Mouse (Mus musculus) embryo, embryonic 10.5 days (tissue): Measurements from ENCODE around the gene Sap30l.
"Not testable (repeated sequence)": the region's sequence is repeated elsewhere in the genome, so short reads cannot be mapped to it uniquely, and the experiment has no call there.

Source experiments
- DNase-seq: peaks from one replicate; pipeline ENCODE4 v3.0.0-alpha.2; 2015; ENCODE audit warnings: low spot score

Sap30l gene

DNA sequence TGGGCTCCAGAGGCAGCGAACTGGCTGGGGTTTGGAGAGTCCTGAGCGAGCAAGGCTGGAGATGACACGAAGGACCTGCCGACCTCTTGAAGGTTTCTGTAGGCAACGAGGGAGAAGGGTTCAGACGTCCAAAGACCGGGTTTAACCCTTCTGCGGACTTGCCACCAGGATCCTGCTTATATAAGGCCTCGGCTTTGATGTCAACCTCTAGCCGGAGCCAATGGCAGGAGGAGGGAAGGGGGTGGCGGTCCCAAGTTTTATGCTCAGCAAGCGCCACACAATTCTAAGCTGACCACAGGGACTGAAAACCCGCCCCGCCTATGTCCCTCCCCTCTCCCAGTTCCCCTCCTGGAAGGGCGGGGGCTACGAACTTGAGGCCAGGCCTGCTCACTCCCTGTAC, 30.4 kb downstream of the Sap30l start:
- peak; percentile 61 for DNase-seq

DNA sequence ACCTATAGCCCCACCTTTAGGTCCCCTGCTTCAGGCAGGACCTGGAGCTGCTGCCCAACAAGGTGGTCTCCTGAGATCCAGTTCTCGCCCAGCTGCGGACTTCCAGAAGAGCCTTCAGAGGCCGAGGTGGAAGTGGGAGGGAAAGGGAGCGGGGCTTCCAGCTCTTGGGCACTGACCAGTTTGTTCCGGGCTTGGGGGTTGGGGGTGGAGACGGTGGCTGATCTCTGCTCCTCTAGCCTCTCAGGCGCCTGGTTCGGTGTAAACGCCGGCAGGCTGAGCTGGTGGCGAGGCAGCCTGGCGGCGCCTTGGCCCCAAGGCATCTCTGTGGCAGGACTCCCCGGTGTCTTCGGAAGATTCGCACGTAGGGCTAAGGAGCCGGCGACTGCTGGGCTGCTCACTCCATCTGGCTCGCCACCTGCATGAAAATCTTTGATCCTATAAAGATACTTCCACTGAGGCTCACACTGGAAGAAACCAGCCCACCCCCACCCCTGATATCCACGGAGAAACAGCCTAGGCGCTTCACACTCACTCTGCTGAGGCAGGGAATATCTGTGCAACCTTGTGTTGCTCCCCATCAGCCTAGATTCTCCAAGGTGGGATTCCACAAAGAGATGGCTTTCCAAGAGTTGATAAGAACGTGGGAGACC, 31.2 kb downstream of the Sap30l start, which contains the start of gene Hand1:
TSS of gene Hand1 (minus strand) at position 267 of the 650 bp plus-strand sequence.
- no peak for DNase-seq

DNA sequence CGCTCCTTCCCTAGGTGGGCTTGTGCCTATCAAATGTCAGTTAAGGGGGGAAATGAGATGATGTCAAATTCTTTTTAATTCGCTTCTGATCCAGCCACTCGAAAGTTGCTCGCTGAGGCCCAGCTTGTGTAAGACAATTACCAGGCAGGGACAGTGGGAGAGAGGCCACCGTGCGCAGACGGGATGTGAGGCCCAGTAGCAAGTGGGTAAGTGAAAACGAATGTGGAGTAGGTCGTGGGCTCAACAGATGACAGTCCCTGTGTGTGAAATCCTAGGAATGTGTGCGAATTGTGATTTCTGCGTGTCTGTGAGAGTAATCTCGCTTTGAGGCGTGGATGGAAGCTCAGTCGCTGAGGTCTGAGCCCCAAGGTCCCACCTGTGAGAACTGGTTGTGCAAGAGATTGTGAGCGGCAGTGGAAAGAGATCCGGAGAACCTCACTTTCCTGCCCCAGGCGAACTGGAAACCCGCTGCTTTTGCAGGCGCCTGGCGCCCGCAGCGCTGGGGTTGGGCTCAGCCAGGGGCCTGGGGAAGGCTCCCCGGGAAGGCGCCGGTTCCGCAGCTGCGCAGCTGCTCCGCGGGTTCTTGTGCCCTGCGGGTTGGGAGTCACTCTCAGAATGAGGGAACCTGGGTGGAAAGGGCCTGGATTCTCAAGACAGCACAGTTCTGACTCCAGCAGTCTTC, 32.0 kb downstream of the Sap30l start:
- DNase-seq, result no peak

DNA sequence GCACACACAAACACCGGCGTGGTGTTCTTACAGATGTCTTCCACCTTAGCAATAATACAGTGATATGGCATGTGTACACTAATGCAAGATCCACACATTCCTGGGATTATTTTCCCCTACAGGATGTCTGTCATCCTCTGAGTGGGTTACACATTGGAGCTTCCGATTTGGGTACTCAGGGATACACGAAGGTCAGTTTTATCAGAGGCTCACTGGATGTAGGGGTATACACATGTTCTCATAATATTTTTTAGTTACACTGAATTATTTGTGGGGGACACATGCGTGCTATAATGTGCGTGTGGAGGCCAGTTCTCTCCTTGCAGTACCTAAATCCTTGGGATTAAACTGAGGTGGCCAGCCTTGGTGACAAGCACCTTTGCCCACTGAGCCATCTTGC, 32.6 kb downstream of the Sap30l start:
- DNase-seq, result no peak

DNA sequence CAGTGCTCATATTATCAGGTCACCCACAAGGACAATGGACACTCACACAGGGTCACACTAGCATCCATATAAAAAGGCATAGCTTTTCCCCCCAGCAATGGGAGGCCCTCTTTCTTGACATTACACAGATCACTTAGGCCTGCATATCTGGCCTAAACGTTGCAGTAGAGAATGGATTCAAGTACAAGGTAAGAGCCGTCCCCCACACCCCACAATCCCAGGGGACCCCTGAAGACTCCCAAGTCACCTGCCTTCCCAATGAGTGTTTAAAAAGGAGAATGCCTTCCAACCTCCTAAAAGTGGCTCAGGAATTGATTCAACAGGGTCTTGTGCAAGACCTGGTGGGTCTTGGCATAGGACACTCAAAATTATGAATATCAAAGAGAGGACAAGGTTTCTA, 33.9 kb downstream of the Sap30l start:
- no peak for DNase-seq

DNA sequence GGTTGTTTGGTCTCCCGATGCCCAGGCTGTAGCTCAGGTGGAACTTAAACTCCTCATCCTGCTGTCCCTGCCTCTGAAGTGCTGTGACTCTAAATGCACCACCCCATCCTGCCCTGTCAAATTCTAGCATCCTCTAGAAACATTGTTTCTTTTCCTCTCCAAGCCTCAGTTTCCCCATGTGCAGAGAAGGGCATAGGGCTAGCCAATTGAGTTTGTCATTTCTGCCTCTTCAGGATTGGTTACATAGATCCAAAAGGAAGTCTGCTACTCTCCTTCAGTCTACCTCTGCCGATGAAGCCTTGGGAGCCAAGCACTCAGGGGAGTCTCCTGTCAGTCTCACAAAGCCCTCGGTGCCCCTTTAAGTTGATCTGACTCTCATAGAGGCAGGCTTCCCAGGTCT, 34.5 kb downstream of the Sap30l start:
- DNase-seq, result no peak

DNA sequence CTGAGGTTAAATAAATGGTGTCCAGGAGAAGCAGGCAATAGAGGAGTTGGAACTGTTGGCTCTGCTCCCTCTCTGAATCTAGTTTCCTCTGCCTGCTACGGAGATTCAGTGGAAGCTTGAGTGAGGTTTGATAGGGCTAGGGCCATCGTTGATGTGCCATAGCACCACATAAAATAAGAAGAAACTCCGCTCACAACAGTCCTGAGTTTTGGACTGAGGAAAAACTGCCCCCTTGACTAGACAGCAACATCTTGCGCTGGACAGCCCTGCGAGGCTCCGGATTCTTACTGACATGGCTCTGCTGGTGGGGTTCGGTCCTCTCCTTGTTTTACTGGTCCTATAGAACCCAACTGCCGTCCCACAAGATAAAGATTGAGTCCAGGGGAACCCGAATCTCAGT, 35.0 kb downstream of the Sap30l start:
- DNase-seq, result no peak

DNA sequence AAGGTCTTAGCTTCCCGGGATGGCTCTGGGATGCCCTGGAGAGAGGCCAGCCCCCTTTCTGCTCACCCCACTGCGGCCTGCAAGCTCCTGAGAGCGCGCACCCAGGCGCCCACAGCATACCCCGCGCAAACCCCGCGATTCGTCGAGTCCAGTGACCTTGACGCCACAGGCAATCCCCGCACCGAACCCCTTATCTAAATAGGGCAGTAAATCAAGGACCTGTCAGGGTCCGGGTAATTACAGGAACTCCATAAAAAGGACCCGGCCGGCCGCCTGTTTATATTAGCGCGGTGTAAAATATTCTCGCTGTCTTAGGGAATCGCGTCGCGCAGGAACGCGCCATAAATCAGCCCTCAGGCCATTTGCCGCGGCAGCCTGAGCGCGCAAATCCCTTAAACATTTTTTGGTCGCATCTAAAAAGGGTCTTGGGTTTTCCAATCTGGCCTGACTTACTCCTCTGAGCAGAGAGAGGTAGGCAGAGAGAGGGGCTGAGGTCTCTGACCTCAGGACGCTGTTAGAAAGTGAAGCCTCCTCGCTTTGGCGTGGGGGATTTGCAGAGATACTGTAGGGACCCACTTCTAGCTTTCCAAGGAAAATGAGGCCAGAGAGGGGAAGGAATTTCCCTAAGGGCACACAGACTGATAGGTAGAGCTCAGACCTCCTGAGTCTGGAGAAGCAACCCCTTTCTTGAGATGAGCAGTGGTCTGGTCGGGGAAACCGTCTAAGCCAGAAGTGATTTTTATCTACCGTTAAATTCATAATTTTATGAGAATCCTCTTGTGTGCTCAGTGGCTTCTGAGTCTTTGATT, 35.6 kb downstream of the Sap30l start:
- DNase-seq, result peak; percentile 66

DNA sequence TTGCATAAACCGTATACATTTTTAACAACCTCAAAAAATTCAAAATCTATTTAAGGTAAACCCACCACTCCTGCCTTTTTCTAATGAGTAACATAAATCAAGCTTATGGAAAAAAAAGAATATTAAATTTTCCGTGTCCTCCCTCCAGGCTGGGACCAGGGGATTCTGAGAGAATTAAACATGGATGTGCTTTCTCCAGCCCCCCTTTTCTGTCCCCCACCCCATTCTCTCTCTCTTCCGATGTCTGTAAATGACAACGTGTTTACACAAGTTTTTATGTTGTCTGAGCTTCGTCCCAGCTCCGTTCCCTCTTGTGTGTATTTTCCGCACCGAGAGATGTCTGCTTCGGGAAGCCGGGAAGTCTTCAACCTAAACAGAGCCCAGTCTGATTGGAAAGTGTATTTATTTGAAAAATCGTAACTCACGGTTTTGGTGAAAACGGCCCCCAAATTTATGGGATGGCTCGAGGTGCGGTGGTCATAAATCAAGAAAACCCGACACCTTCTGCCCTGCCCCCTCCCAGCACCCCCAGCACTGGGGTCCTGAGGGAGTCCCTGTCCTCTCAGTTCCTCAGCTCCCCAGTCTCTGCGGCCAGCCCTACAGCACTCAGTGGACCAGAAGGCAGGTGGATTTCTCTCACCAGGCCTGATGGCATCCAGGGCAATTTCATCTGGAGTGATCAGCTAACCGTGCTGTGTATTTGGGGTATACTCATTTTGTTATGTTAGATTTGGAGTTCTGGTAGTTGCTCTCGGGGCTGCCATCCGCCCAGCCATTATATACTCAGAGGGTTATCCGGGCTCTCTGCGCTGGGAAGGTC, 36.6 kb downstream of the Sap30l start:
- no peak for DNase-seq

DNA sequence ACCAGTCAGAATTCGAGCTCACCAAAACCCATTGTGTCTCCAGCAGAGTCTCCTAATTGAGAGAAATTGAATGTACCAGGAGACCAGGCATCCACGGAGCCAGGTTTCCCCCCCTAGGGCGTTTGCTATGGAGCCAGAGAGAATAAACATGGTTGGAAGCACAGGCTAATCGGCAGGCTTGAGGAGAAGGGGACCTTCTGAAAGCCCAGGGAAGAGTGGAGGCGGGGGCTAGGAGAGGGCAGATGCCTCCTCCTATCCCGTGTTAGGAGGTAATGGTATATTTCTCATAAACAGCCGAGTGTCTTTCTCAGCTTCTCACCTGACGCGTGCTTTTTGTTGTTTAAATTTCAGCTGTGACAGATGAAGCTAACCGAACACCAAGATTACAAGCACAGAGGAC, 39.5 kb downstream of the Sap30l start:
- DNase-seq, result no peak

DNA sequence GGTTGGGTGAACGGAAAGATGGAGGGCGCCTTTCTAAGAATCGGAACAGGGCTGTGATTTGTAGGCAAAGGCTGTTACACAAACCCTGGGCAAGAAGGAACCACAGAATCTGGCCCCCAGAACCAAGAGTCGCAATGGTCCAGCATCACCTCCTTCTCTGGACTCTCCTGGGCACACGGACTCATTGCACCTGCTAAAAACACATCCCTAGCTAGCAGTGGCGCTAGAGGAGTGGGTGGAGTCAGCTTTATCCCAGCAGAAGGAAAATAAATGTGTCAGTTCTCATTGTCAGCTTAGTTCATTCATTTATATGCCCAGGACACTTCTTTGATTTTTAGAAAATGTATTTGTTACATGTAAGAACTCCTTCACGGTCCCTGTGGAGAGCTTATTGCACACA, 40.0 kb downstream of the Sap30l start:
- DNase-seq, result no peak

DNA sequence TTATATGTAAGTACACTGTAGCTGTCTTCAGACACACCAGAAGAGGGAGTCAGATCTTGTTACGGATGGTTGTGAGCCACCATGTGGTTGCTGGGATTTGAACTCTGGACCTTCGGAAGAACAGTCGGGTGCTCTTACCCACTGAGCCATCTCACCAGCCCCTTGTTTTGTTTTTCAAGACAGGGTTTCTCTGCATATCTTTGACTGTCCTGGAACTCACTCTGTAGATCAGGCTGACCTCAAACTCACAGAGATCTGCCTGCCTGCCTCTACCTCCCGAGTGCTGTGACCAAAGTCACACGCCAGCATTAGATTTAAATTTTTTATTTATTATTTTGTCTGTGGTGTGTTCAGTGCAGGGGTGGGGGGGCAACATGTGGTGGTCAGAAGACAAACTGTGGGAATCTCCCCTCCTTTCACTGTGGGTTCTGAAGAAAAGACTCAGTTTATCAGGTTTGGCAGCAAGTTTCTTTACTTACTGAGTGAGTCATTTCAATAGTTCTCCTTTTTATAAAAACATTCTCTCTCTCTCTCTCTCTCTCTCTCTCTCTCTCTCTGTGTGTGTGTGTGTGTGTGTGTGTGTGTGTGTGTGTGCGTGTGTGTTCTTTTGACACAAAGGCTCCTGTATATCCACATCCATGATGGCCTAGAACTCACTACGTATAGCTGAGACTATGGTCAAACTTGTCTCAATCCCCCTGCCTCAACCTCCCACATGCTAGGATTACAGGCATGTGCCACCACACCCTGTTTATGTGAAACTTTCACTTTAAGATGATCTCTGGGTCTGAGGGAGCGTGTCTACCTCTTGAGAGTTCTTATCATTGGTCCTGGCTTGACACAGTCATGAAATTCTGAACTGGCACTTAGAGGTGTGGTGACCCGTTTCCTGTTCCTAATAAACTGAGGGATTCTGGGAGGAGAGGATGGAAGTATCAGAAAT, 45.3 kb downstream of the Sap30l start:
- not testable (repeated sequence) for DNase-seq

DNA sequence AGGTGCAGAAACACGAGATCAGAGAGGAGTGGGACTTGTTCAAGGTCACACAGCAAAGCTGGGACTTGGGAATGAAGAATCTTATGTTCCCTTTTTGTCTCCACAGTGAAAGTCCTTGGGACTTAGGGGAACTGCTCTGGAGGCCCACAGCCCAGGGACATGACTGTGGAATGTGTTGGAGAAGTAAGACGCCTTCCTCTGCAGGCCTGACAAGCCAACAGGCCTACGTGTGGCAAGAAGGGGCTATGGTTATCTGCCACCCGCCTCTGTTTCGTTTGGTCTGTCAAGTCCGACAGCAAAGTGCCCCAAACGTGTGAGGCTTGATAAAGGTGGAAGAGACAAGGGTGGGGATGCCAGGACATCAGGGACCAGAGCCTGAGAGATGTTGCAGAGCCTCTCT, 46.0 kb downstream of the Sap30l start:
- DNase-seq, result no peak

DNA sequence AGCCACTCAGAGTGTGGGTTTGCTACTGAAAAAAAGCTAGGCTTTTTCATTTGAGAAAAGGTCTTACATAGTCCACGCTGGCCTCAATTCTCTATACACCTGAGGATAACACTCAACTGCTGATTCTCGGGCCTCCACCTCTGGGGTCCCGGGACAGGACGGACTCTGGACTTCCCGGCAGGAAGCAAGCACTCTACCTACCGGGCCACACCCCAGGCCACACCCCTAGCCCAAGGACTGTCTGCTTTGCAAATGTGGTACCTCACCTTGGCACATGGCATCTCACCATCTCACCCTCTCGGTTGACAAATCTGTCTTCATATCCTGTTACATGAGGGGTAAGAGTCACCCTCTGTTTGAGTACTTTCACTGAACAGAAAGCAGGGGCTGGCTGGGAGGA, 48.9 kb downstream of the Sap30l start:
- no peak for DNase-seq

DNA sequence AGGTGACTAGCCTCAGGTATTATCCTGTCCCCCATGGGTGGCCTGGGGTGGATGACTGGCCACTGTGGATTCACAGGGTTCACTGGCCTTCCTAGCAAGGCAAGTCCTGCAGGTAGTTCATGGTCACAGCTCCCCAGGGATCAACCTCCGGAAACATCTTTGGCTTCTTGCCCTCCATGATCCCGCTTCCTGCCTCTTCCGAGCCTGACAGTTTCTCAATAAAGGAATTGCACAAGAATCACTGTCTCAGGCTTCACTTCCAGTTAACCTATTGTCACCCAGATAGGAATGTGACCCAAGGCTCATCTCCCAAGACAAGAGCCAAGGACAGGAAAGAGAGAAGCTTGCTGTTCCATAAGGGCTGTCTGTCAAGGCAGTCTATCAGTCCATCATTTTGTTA, 49.5 kb downstream of the Sap30l start:
- no peak for DNase-seq

DNA sequence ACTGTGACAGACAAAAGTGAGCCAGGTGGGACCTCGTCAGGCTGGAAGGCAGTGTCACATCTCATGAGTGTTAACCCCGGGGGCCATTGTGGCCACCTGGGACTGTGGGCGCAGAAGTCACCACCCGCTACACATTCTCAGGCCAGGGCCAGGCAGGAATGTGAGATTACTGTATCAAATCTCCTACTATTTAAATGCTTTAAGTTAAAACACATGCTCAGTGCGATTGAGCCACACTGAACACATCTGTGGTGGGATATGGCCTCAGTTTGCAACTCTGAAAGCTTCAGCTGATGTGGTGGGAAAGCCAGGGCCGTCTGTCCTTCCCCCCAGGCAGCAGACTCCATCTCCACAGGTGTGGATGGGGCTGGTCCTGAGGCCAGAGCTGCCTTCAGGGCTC, 52.1 kb downstream of the Sap30l start:
- no peak for DNase-seq

DNA sequence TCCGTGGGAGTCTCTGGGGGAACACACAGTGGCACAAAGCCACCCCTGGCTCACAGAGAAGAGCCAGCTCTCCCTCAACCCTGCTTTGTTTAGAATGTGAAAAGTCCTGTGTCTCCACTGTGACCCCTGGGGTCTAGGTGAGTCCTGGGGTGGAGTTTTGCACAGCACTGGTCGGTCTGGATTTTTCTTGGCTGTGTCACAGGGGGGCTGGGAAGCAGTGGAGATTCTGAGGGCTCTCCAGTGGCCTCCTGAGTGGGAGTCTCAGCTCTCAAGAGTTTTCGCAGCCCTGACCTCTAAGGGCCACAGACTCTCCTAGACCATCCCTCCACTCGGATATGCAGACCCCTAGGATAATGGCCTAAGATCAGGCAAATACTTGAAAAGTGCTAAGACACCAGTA, 56.3 kb downstream of the Sap30l start:
- no peak for DNase-seq
